Mouse (Mus musculus): ENCODE measurements around the gene Klra9. TPM values are rescaled to one million over a fixed set of nuclear protein-coding genes. Genes with fewer than 3 reads are reported as not detected.

The Klra9 gene
- polyA plus RNA-seq (2014; fragmentation: Illumina TruSeq; extraction: RNeasy Lipid Tissue Mini Kit (QIAGEN cat#74804)), result 1.5 TPM

DNA sequence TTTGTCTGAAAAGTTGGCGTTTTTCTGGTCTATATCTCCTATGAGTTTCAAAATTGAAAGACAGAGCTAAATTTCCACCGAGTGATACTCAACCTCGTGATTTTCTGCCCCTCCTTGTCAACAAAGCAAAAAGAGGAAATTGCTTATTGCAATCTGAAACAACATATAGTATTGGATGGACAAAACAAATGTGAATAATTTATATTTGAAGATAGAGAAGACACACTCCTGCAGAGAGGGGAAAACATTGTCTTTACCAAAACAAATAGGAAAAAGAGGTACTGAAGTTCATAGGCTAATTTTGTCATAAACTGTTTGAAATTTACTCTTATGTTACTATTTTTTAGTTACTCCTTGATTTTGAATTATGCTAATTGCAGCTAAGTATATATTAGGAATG is at the start of gene Klra9:
TSS of gene Klra9 (minus strand) at position 101 of the 400 bp plus-strand sequence.

DNA sequence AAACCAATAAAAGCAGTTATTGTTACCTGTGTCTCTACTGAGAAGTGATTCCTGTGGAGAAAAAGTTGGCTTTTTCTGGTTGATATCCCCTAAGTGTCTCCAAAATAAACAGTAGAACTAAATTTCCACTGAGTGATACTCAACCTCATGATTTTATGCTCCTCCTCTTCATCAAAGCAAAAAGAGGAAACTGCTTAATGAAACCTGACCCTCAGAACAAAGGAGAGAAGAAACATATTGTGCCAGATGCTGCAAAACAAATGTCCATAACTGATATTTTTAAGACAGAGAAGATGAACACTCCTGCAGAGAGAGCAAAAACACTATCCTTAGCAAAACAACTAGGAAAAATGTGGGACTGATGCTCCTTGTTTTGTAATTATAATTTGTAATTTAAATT is 40.3 kb upstream of the Klra9 start, which contains the start of gene Klra7:
TSS of gene Klra7 (minus strand) at position 101 of the 400 bp plus-strand sequence.

DNA sequence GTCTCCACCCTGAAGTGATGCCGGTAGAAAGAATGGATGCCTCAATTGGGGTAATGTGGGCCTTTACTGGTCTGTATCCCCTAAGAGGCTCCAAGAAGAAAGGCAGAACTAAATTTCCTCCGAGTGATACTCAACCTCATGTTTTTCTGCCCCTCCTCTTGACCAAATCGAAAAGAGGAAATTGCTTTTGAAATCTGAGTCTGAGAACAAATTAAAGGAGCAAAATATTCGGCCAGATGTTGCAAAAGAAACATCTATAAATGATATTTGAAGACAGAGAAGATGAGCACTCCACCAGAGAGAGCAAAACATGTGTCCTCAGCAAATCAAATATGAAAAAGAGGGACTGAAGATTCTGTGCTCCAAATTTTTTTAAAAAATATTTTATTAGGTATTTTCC is 63.1 kb downstream of the Klra9 start, which contains the start of gene Klra8:
TSS of gene Klra8 (minus strand) at position 101 of the 400 bp plus-strand sequence.

Other genes with a start within 250 kb of the Klra9 start
- gene Klra6, start 166.2 kb downstream of the Klra9 start, polyA plus RNA-seq (2014; fragmentation: Illumina TruSeq; extraction: RNeasy Lipid Tissue Mini Kit (QIAGEN cat#74804)), result not detected
- gene Klra4, start 125.8 kb downstream of the Klra9 start, polyA plus RNA-seq (2014; fragmentation: Illumina TruSeq; extraction: RNeasy Lipid Tissue Mini Kit (QIAGEN cat#74804)), result 1.4 TPM
- gene Klra8, start 63.2 kb downstream of the Klra9 start, polyA plus RNA-seq (2014; fragmentation: Illumina TruSeq; extraction: RNeasy Lipid Tissue Mini Kit (QIAGEN cat#74804)), result not detected
- 0.91 TPM for gene Klra7, start 40.2 kb upstream of the Klra9 start, polyA plus RNA-seq (2014; fragmentation: Illumina TruSeq; extraction: RNeasy Lipid Tissue Mini Kit (QIAGEN cat#74804))
- gene Klra10, start 88.8 kb upstream of the Klra9 start, polyA plus RNA-seq (2014; fragmentation: Illumina TruSeq; extraction: RNeasy Lipid Tissue Mini Kit (QIAGEN cat#74804)), result not detected
- gene Klra3, start 144.5 kb upstream of the Klra9 start, polyA plus RNA-seq (2014; fragmentation: Illumina TruSeq; extraction: RNeasy Lipid Tissue Mini Kit (QIAGEN cat#74804)), result not detected
- 0.83 TPM for gene Klra1, start 193.8 kb upstream of the Klra9 start, polyA plus RNA-seq (2014; fragmentation: Illumina TruSeq; extraction: RNeasy Lipid Tissue Mini Kit (QIAGEN cat#74804))